Mouse (Mus musculus) brown adipose tissue, adult 24 weeks (tissue): ENCODE measurements around the gene Sdk2. TPM values are rescaled to one million over a fixed set of nuclear protein-coding genes. Genes with fewer than 3 reads are reported as not detected.
A peak's percentile ranks its signal among the peaks of the same experiment; 100 is the strongest.

Source experiments
- H3K27ac ChIP-seq: fragments of 200-500 bp; replicated peaks from 2 replicates; pipeline ENCODE4 v1.5.1; 2012; ENCODE audit warnings: low read depth, mild to moderate bottlenecking, low read length
- H3K4me1 ChIP-seq: fragments of 200-500 bp; 2 replicates; pipeline ENCODE4 v1.6.1; 2012; ENCODE audit warnings: low read length, mixed read lengths; ENCODE audit not compliant: control insufficient read depth, insufficient read depth, insufficient read length
- H3K4me3 ChIP-seq: fragments of 200-500 bp; 2 replicates; pipeline ENCODE4 v1.5.1; 2012; ENCODE audit warnings: low read depth, mild to moderate bottlenecking, low read length, moderate library complexity; ENCODE audit not compliant: insufficient read depth
- polyA plus RNA-seq: library from polyadenylated mRNA; stranded (reverse); fragments of >200 nt; gene quantifications from 2 replicates; pipeline ENCODE4 v1.2.4, GENCODE M21; 2012; ENCODE audit not compliant: missing spikeins, insufficient read depth, insufficient read length

Sdk2 gene
- polyA plus RNA-seq, 1 experiment, result 0.20 TPM

- H3K27ac ChIP-seq, result no peak overlapping the region
- H3K4me1 ChIP-seq, result peaks cover 34% of the 10 kb centered on the region
- no peak overlapping the region for H3K4me3 ChIP-seq
These were observed 326.7 kb downstream of the Sdk2 start for GRCm38 (mm10) chr11:113740100-113740499.

- Histone ChIP-seq H3K27ac (no peak overlapping the region), H3K4me3 (no peak overlapping the region), H3K4me1 (peaks cover 42% of the 10 kb centered on the region)
These were observed 327.6 kb downstream of the Sdk2 start for GRCm38 (mm10) chr11:113739213-113739612.

- Histone ChIP-seq H3K4me1 (peaks cover 54% of the 10 kb centered on the region), H3K4me3 (no peak overlapping the region), H3K27ac (0 out of 2 replicates have a peak overlapping the region, but pooled peaks have one; percentile 5)
These were observed 328.9 kb downstream of the Sdk2 start for GRCm38 (mm10) chr11:113737912-113738311.

- no peak overlapping the region for H3K4me3 ChIP-seq
- H3K4me1 ChIP-seq, result peaks cover 55% of the 10 kb centered on the region
- H3K27ac ChIP-seq, result 0 out of 2 replicates have a peak overlapping the region, but pooled peaks have one; percentile 12
These were observed 329.3 kb downstream of the Sdk2 start for GRCm38 (mm10) chr11:113737553-113737854.

- H3K27ac ChIP-seq, result peak overlapping the region; percentile 12; the same call in 1 of the 2 replicates
- H3K4me3 ChIP-seq, result no peak overlapping the region
- H3K4me1 ChIP-seq, result peaks cover 59% of the 10 kb centered on the region
These were observed 329.8 kb downstream of the Sdk2 start for GRCm38 (mm10) chr11:113736848-113737552.

- Histone ChIP-seq H3K4me3 (no peak overlapping the region), H3K27ac (no peak overlapping the region; the same call in 1 of the 2 replicates), H3K4me1 (peaks cover 65% of the 10 kb centered on the region)
These were observed 331.7 kb downstream of the Sdk2 start for GRCm38 (mm10) chr11:113735151-113735550.

GRCm38 (mm10) chr11:113733631-113734364, 333.0 kb downstream of the Sdk2 start:
- Histone ChIP-seq H3K4me3 (no peak overlapping the region), H3K27ac (0 out of 2 replicates have a peak overlapping the region, but pooled peaks have one; percentile 31), H3K4me1 (peaks cover 57% of the 10 kb centered on the region)

GRCm38 (mm10) chr11:113731945-113732612, 334.8 kb downstream of the Sdk2 start:
- Histone ChIP-seq H3K27ac (no peak overlapping the region), H3K4me1 (peaks cover 56% of the 10 kb centered on the region), H3K4me3 (no peak overlapping the region)

- Histone ChIP-seq H3K27ac (no peak overlapping the region), H3K4me3 (no peak overlapping the region), H3K4me1 (peaks cover 56% of the 10 kb centered on the region)
These were observed 336.0 kb downstream of the Sdk2 start for GRCm38 (mm10) chr11:113730879-113731278.

- peak overlapping the region; percentile 39; the same call in 1 of the 2 replicates for H3K27ac ChIP-seq
- H3K4me1 ChIP-seq, result peaks cover 51% of the 10 kb centered on the region
- no peak overlapping the region for H3K4me3 ChIP-seq
These were observed 336.9 kb downstream of the Sdk2 start for GRCm38 (mm10) chr11:113729917-113730316.

- Histone ChIP-seq H3K27ac (no peak overlapping the region), H3K4me1 (peaks cover 45% of the 10 kb centered on the region), H3K4me3 (no peak overlapping the region)
These were observed 337.6 kb downstream of the Sdk2 start for GRCm38 (mm10) chr11:113729239-113729638.

- peaks cover 34% of the 10 kb centered on the region for H3K4me1 ChIP-seq
- H3K4me3 ChIP-seq, result no peak overlapping the region
- H3K27ac ChIP-seq, result no peak overlapping the region; the same call in 1 of the 2 replicates
These were observed 338.9 kb downstream of the Sdk2 start for GRCm38 (mm10) chr11:113727992-113728391.

GRCm38 (mm10) chr11:113726994-113727888, 339.6 kb downstream of the Sdk2 start:
- Histone ChIP-seq H3K4me3 (no peak overlapping the region), H3K4me1 (peaks cover 36% of the 10 kb centered on the region), H3K27ac (peak overlapping the region; percentile 8; the same call in 1 of the 2 replicates)
